ENCODE assay signal across 21 mouse cellular contexts in the genomic region with DNA sequence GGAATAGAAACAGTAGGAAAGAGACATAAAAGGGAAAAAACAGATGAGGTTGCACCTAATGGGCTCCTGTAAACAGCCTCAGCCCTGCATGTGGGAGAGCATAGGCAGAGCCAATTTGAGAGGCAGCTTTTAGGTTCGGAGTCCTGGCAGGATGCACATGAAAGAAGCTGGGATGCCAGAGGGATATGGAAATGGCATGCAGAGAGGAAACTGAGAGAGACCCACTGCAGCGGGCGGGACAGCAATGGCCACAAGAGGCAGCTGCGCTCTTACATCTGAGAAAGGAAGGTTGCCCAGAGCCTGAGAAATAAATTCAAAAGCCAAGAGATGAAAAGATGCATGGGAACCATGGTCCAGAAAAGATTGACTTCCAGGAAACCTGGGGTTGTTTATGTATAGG.
A peak's percentile ranks its signal among the peaks of the same experiment; 100 is the strongest.
DNase-seq lines count a peak whose midpoint lies in the region; ATAC-seq and TF ChIP-seq lines count a peak whose summit lies in the region.
"Had no signal": no experiment of that assay in that cellular context is flagged by ENCODE, and none has a peak within 500 bp of the region (broad histone marks: within the 10 kb centered on the region; RNA-seq: fewer than 3 reads in every experiment).

No protein-coding gene starts in this region.

- no peak overlapping the region for H3K9ac ChIP-seq in intestine, postnatal 0 days (ENCODE audit: low read depth, low read length)
- no peak overlapping the region for H3K9ac ChIP-seq in intestine, embryonic 16.5 days (ENCODE audit: low read depth, low read length)
- H3K9ac ChIP-seq: neural tube, embryonic 12.5 days had no signal

- H3K36me3 ChIP-seq in intestine, postnatal 0 days (ENCODE audit: control insufficient read depth, insufficient read depth) = no peaks in the 10 kb centered on the region
- H3K36me3 ChIP-seq in intestine, embryonic 16.5 days (ENCODE audit: control insufficient read depth, insufficient read depth, low read length) = no peaks in the 10 kb centered on the region
- H3K36me3 ChIP-seq: limb, embryonic 10.5 days; neural tube, embryonic 12.5 days had no signal

- peak; percentile 17 to 27 for DNase-seq in cerebellum, postnatal 25 days
- DNase-seq in cerebellum, adult 9-10 months = no peak
- peak; percentile 6 for DNase-seq in retina, postnatal 1 day
- no peak for DNase-seq in retina, embryonic 14.5 days (ENCODE audit: low spot score)
- no peak for DNase-seq in c-Kit-positive CD71-positive TER-119-positive erythroid progenitor cells, embryonic 14.5 days (ENCODE audit: low spot score)
- DNase-seq: gastrocnemius, postnatal 10 days; heart, adult 2 months; heart, postnatal 36 days; kidney, adult 18-20 months; kidney, postnatal 10 days; lung, adult 2 months; lung, postnatal 4 days; right cerebral cortex, postnatal 14 days; spleen, adult 18-20 months; thymus, postnatal 36 days had no signal

- no peak overlapping the region for H3K27ac ChIP-seq in intestine, postnatal 0 days (ENCODE audit: low read depth, low read length)
- H3K27ac ChIP-seq in intestine, embryonic 16.5 days (ENCODE audit: low read length) = no peak overlapping the region
- H3K27ac ChIP-seq: heart, adult 2 months; limb, embryonic 10.5 days; neural tube, embryonic 12.5 days had no signal

- no peak for ATAC-seq in intestine, postnatal 0 days
- ATAC-seq in intestine, embryonic 16.5 days = no peak
- ATAC-seq: hindbrain, embryonic 16.5 days had no signal

- no peaks in the 10 kb centered on the region for H3K27me3 ChIP-seq in intestine, postnatal 0 days (replicated peaks; ENCODE audit: control insufficient read depth, insufficient read depth, low read length)
- H3K27me3 ChIP-seq in intestine, embryonic 16.5 days (replicated peaks; ENCODE audit: control insufficient read depth, insufficient read depth, low read length) = no peaks in the 10 kb centered on the region
- H3K27me3 ChIP-seq: neural tube, embryonic 12.5 days had no signal

- no peaks in the 10 kb centered on the region for H3K4me1 ChIP-seq in intestine, postnatal 0 days (replicated peaks; ENCODE audit: control insufficient read depth, insufficient read depth, low read length)
- H3K4me1 ChIP-seq in intestine, embryonic 16.5 days (ENCODE audit: control insufficient read depth, insufficient read depth, low read length) = no peaks in the 10 kb centered on the region
- H3K4me1 ChIP-seq: limb, embryonic 10.5 days; neural tube, embryonic 12.5 days had no signal

- no peak overlapping the region for H3K4me2 ChIP-seq in intestine, postnatal 0 days (replicated peaks; ENCODE audit: low read depth)
- no peak overlapping the region for H3K4me2 ChIP-seq in intestine, embryonic 16.5 days (ENCODE audit: low read depth, low read length)
- H3K4me2 ChIP-seq: liver, embryonic 11.5 days; neural tube, embryonic 12.5 days had no signal

- H3K9me3 ChIP-seq in intestine, postnatal 0 days (ENCODE audit: control insufficient read depth) = no peaks in the 10 kb centered on the region
- no peaks in the 10 kb centered on the region for H3K9me3 ChIP-seq in intestine, embryonic 16.5 days (ENCODE audit: control insufficient read depth, low read length)
- H3K9me3 ChIP-seq: limb, embryonic 10.5 days; neural tube, embryonic 12.5 days had no signal

- H3K4me3 ChIP-seq in intestine, postnatal 0 days (ENCODE audit: low read depth, low read length) = no peak overlapping the region
- no peak overlapping the region for H3K4me3 ChIP-seq in intestine, embryonic 16.5 days (ENCODE audit: low read length)
- H3K4me3 ChIP-seq: heart, adult 2 months; limb, embryonic 10.5 days; neural tube, embryonic 12.5 days had no signal

- peak; percentile 26; the same call in 1 of the 2 replicates for TF ChIP-seq CTCF in intestine, postnatal 0 days (IDR thresholded peaks at IDR 0.05; ENCODE audit: low read depth)

- WGBS in intestine, postnatal 0 days = 79% methylated on average over 4 of the region's 4 CpGs
- 68% methylated on average over 4 of the region's 4 CpGs for WGBS in intestine, embryonic 16.5 days

Comparison
In these comparisons a context has a peak if more than half of its experiments do, and no peak if none do; other contexts are left out.
1. DNase-seq: peak in cerebellum, postnatal 25 days (2 of 2) and retina, postnatal 1 day (single experiment); none in cerebellum, adult 9-10 months (single experiment), retina, embryonic 14.5 days (single experiment) and c-Kit-positive CD71-positive TER-119-positive erythroid progenitor cells, embryonic 14.5 days (single experiment).